Mouse (Mus musculus): ENCODE data around the gene Tor1aip1. TPM values are rescaled to one million over a fixed set of nuclear protein-coding genes. Genes with fewer than 3 reads are reported as not detected.

Tor1aip1 gene
- total RNA-seq, 2 experiments from 2014 or later, result 17.4 to 20.6 TPM

Other genes starting within 250 kb of the Tor1aip1 start
- 10 to 100 TPM; 34.2 to 35.0 TPM for gene Qsox1, start 223.6 kb downstream of the Tor1aip1 start, total RNA-seq (2021)
- gene Cep350, start 63.2 kb downstream of the Tor1aip1 start, total RNA-seq (2021), result 10 to 100 TPM; 49.9 to 52.8 TPM
- 10 to 100 TPM; 51.4 to 54.7 TPM for gene Tor1aip2, start 1.1 kb downstream of the Tor1aip1 start, total RNA-seq (2021)
- 1 to 10 TPM; 4.6 to 6.1 TPM for gene Fam163a, start 168.5 kb upstream of the Tor1aip1 start, total RNA-seq (2021)

Measured in left cerebral cortex, postnatal 4 days (tissue).